Mouse (Mus musculus) brown adipose tissue, adult 24 weeks (tissue): ENCODE measurements around the gene Zfp11. TPM values are rescaled to one million over a fixed set of nuclear protein-coding genes. Genes with fewer than 3 reads are reported as not detected.
"Not testable (repeated sequence)": the region's sequence is repeated elsewhere in the genome, so short reads cannot be mapped to it uniquely, and the experiment has no call there.

Experiments used
- H3K27ac ChIP-seq: fragments of 200-500 bp; replicated peaks from 2 replicates; pipeline ENCODE4 v1.5.1; 2012; ENCODE audit warnings: low read depth, mild to moderate bottlenecking, low read length
- H3K4me1 ChIP-seq: fragments of 200-500 bp; 2 replicates; pipeline ENCODE4 v1.6.1; 2012; ENCODE audit warnings: low read length, mixed read lengths; ENCODE audit not compliant: control insufficient read depth, insufficient read depth, insufficient read length
- H3K4me3 ChIP-seq: fragments of 200-500 bp; 2 replicates; pipeline ENCODE4 v1.5.1; 2012; ENCODE audit warnings: low read depth, mild to moderate bottlenecking, low read length, moderate library complexity; ENCODE audit not compliant: insufficient read depth
- polyA plus RNA-seq: library from polyadenylated mRNA; stranded (reverse); fragments of >200 nt; gene quantifications from 2 replicates; pipeline ENCODE4 v1.2.4, GENCODE M21; 2012; ENCODE audit not compliant: missing spikeins, insufficient read depth, insufficient read length

Zfp11 gene
- polyA plus RNA-seq, 1 experiment = 1.4 TPM

DNA sequence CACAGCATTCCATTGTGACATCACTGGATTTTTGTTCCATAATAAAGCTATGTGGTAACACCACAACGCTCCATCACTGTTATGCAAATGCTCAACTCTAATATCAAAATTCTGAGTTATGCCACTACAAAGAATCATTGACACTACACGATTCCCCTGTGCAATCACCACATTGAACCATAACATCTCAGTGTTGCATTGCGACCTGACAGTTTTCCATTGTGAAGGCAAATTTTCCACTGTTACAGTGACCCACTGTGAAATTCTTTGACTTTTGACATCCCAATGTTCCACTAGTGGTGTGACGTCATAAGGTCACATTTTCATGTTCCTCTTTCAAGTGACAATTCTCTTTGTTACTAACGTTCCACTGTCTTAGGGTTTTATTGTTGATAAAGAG, 19.0 kb downstream of the Zfp11 start:
- Histone ChIP-seq H3K4me3 (no peak overlapping the region), H3K27ac (no peak overlapping the region), H3K4me1 (no peaks in the 10 kb centered on the region)

DNA sequence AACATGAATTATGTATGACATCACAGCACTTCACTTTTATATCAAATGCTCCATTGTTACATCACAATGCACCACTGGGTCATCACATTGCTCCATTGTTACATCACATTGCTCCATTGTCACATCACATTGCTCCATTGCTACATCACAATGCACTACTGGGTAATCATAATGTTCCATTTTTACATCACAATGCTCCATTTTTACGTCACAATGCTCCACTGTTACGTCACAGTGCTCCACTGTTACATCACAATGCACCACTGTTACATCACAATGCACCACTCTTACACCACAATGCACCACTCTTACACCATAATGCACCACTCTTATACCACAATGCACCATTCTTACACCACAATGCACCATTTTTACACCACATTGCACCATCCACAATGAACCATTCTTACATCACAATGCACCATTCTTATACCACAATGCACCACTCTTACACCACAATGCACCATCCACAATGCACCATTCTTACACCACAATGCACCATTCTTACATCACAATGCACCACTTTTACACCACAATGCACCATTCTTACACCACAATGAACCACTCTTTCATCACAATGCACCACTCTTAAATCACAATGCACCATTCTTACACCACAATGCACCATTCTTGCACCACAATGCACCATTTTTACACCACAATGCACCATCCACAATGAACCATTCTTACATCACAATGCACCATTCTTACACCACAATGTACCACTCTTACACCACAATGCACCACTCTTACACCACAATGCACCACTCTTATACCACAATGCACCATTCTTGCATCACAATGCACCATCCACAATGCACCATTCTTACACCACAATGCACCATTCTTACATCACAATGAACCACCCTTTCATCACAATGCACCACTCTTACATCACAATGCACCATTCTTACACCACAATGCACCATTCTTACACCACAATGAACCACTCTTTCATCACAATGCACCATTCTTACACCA, 37.3 kb downstream of the Zfp11 start:
- H3K4me3 ChIP-seq, H3K4me1 ChIP-seq, H3K27ac ChIP-seq: not testable (repeated sequence)

DNA sequence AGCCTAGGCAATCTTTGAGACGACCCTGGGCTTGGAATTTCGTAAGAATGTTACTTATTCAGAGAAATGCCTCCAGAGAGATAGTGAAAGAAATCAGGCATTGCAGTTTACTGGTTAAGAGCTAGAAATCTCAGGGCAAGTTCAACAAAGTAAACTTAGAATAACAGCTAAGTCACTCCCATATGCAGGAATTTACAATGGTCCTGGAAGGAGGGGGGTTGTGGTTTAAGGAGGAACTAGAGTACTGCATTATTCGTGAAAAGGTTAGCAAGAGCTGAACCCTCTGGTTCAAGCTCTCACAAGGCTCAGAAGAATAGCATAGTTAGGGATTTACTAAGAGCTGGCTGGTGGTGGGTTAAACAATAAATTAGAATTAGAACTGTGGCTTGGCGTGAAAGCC, 43.3 kb downstream of the Zfp11 start:
- H3K27ac ChIP-seq, H3K4me3 ChIP-seq, H3K4me1 ChIP-seq: not testable (repeated sequence)

DNA sequence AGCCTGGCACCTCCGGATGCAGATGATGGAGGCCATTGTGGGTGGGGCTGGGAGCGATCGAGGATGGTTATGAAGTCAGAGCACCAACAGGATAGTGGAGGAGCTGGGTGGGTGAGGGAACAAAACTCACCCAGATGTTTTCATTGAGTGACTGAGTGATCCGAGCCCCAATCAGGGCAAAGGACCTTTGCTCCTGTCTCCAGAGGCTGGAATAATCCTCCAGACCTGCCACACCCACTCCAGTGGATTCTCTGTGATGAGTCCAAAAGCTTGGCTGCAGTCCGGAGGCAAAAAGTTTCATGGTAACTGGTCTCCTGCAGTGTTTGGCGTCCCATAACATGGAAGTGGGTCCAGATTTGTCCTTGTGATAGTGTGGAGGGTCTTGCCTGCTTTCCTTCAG, 43.8 kb downstream of the Zfp11 start:
- Histone ChIP-seq H3K4me3 (no peak overlapping the region), H3K4me1 (no peaks in the 10 kb centered on the region), H3K27ac (no peak overlapping the region)

DNA sequence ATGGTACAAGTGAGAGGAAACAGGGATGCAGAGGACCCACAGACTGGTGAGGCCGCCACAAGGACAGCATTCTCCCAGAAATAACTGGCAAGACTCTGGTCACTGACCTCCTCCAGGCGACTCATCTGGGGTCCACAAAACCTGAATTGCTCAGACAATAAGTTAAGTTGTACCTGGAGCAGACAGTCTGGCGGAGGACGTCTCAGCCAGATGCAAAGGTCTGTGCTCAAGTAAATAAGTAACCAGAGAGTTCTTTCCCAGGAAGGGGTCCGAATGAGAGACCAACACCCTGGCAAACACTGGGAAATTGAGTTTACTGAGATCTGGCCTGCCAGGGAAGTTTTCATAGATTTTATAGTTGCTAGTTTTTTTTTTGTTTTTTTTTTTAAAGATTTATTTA, 48.5 kb downstream of the Zfp11 start:
- no peaks in the 10 kb centered on the region for H3K4me1 ChIP-seq
- H3K27ac ChIP-seq = no peak overlapping the region
- H3K4me3 ChIP-seq = no peak overlapping the region

DNA sequence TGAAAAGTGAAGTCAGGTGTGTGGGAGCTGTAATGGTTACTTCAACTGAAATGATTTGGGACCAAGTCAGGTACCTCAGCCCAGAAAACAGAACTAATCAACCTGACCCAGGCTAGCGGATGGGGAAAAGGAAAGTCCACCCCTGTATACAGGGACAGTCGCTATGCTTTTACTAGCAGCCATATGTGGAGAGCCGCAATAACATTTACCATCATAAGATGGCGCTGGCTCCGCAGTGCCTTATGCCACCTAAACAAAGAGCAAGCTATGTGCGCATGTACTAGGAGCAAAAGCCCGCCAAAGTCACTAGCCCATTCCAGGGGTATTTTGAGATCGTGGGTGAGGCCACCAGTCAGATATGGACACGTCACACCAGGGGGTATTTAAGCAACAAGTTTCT, 49.3 kb downstream of the Zfp11 start:
- H3K4me3 ChIP-seq, H3K27ac ChIP-seq, H3K4me1 ChIP-seq: not testable (repeated sequence)

DNA sequence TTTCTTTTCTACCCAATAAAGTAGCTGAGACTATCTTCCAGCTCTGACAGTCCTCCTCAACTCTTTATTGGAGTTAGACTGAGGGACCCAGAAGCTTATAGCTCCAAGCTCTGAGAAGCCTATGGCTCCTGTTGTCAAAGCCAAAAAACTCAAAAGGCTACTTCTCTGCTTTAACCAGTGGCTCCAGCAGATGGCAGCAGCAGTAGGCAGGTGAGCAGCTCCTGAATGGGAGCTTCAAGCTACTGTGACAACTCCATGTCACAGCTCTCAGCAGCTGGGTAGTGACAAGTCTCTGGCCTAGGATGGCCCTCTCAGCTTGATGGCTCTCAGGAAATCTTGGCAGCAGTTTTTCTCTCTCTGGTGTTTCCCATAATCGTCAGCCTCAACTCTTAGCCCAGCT, 58.8 kb downstream of the Zfp11 start:
- Histone ChIP-seq H3K27ac (no peak overlapping the region), H3K4me1 (no peaks in the 10 kb centered on the region), H3K4me3 (no peak overlapping the region)

DNA sequence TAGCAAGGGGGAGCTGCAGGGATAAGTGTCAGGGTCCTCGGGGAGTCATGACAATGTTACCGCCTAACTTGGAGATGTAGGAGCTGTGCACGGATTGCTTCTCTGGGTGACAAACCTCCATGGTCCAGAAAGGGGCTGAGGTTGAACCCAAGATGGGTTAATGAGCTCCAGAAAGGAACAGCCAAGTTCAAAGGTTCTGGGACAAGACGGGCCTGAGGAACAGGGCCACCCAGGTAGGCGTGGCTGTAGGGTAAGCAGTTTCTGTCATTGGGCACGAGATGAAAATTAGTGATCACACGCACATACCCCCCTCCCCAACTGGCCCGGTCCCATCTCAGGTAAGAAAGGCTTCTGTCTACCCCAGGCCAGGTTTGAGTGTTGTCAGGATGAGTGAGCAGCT, 62.4 kb downstream of the Zfp11 start:
- no peak overlapping the region for H3K4me3 ChIP-seq
- H3K4me1 ChIP-seq = no peaks in the 10 kb centered on the region
- H3K27ac ChIP-seq = no peak overlapping the region

Other genes starting within 250 kb of the Zfp11 start
- gene Sfswap, start 168.9 kb downstream of the Zfp11 start, polyA plus RNA-seq = 17.6 and 23.7 TPM in 2 replicates
- 0.36 and 0.58 TPM in 2 replicates for gene Mmp17, start 85.9 kb downstream of the Zfp11 start, polyA plus RNA-seq
- not detected in 2 replicates for gene Sept14, start 38.4 kb upstream of the Zfp11 start, polyA plus RNA-seq
- gene Mrps17, start 45.4 kb upstream of the Zfp11 start, polyA plus RNA-seq = 95.0 and 106 TPM in 2 replicates
- 152 and 165 TPM in 2 replicates for gene Nipsnap2, start 55.0 kb upstream of the Zfp11 start, polyA plus RNA-seq
- gene Psph, start 117.3 kb upstream of the Zfp11 start, polyA plus RNA-seq = 46.7 and 56.8 TPM in 2 replicates
- gene Sumf2, start 176.9 kb upstream of the Zfp11 start, polyA plus RNA-seq = 12.2 and 15.9 TPM in 2 replicates
- gene Chchd2, start 217.4 kb upstream of the Zfp11 start, polyA plus RNA-seq = 1,785 and 1,958 TPM in 2 replicates
- gene Zbed5, start 225.6 kb upstream of the Zfp11 start, polyA plus RNA-seq = 0.83 and 1.9 TPM in 2 replicates
- 2.3 and 9.8 TPM in 2 replicates for gene Phkg1, start 228.4 kb upstream of the Zfp11 start, polyA plus RNA-seq
- 4.1 and 6.2 TPM in 2 replicates for gene Nupr1l, start 238.4 kb upstream of the Zfp11 start, polyA plus RNA-seq